Mouse (Mus musculus) bone marrow, adult 2 months (tissue): ENCODE measurements around the gene Prss57.

ENCODE experiments used
- CTCF ChIP-seq: fragments of 200-500 bp; IDR thresholded peaks from 2 replicates; pipeline ENCODE4 v1.5.1; 2011; ENCODE audit warnings: low read length, control low read depth; ENCODE audit not compliant: control insufficient read depth, insufficient read depth
- POLR2A ChIP-seq: fragments of 200-500 bp; IDR thresholded peaks from 2 replicates; pipeline ENCODE4 v1.6.1; 2011; ENCODE audit warnings: low read depth, mild to moderate bottlenecking, control low read depth, low read length, borderline replicate concordance; ENCODE audit not compliant: control insufficient read depth

DNA sequence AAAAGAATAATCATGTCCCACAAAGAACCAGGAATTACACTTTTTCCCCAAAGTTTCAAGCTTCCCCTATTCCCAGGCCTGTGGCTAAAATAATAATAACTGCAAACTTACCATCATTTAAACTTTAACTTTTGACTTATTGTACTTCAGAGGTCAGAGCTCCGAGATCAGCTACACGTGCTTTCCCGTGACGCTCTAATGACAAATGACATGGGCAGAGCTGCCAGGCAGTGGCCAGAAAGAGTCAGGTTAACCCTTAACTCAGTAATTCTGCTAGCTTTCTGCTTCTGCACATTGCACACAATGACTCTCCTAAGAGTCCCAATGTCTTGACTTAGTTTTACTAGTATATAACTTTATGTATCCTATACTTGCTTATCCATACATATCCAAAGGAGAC lies 21.4 kb downstream of the Prss57 start:
- no peak for TF ChIP-seq CTCF
- TF ChIP-seq POLR2A = no peak
